Comparison of ENCODE assay signal across 9 mouse cellular contexts in the genomic region with DNA sequence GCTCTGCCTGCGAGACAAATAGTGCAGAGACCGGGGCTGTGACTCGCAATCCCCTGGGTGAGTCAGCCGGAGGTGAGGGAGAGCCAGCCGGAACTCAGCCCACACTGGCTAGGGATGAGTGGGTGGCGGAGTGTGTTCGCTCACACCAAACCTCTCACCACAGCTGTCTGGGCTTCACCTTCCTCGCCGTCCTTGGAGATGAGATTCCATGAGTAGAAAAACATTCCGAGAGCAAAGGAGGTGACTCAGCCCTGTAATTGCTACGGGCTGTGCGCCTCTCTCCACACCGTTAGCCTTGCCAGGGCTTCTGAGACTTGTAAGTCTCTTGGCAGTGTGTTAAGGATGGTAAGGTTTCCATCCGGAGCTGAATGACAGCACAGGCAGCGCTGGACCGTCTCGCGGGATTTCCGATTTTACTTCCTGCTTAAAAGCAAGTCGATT.
DNase-seq lines count a peak whose midpoint lies in the region; ATAC-seq lines count a peak whose summit lies in the region.
"Had no signal": no experiment of that assay in that cellular context is flagged by ENCODE, and none has a peak within 500 bp of the region (broad histone marks: within the 10 kb centered on the region; RNA-seq: fewer than 3 reads in every experiment).

No protein-coding gene starts in this region.

- ATAC-seq in midbrain, embryonic 14.5 days (ENCODE audit: low FRiP score, low TSS enrichment) = no peak
- ATAC-seq in embryonic facial prominence, embryonic 14.5 days (ENCODE audit: low read depth) = peak; percentile 57
- ATAC-seq in heart, embryonic 16.5 days (replicated peaks; ENCODE audit: extremely low read depth, insufficient read depth, low FRiP score) = no peak
- ATAC-seq in CD4-positive, CD25-positive, alpha-beta regulatory T cell, adult 4 months = no peak
- no peak for ATAC-seq in hindbrain, embryonic 11.5 days (ENCODE audit: low FRiP score)

- no peak overlapping the region for H3K9ac ChIP-seq in midbrain, embryonic 14.5 days (replicated peaks; ENCODE audit: low read length)
- no peak overlapping the region for H3K9ac ChIP-seq in embryonic facial prominence, embryonic 14.5 days (ENCODE audit: low read depth, low read length)
- no peak overlapping the region for H3K9ac ChIP-seq in heart, embryonic 16.5 days (ENCODE audit: low read length)
- no peak overlapping the region for H3K9ac ChIP-seq in hindbrain, embryonic 11.5 days (ENCODE audit: low read depth, low read length)
- H3K9ac ChIP-seq: hindbrain, embryonic 13.5 days had no signal

- DNase-seq in midbrain, embryonic 14.5 days = peak; percentile 11
- no peak for DNase-seq in midbrain, embryonic 10.5 days (ENCODE audit: low spot score)
- peak; percentile 57 for DNase-seq in embryonic facial prominence, embryonic 14.5 days (ENCODE audit: low spot score)
- DNase-seq in telencephalon, adult 2 months (ENCODE audit: low read depth, low spot score) = peak; percentile 56
- no peak for DNase-seq in thymus, postnatal 4 days
- no peak for DNase-seq in hindbrain, embryonic 11.5 days (ENCODE audit: low spot score)

- no peak overlapping the region for H3K4me3 ChIP-seq in midbrain, embryonic 14.5 days (replicated peaks; ENCODE audit: low read depth, low read length)
- H3K4me3 ChIP-seq in midbrain, embryonic 10.5 days = no peak overlapping the region
- H3K4me3 ChIP-seq in embryonic facial prominence, embryonic 14.5 days (ENCODE audit: low read depth, low read length) = no peak overlapping the region
- peak overlapping the region; percentile 29 for H3K4me3 ChIP-seq in heart, embryonic 16.5 days (ENCODE audit: low read length)
- H3K4me3 ChIP-seq in hindbrain, embryonic 11.5 days (ENCODE audit: low read depth, low read length) = no peak overlapping the region
- H3K4me3 ChIP-seq: hindbrain, embryonic 13.5 days had no signal

- H3K27me3 ChIP-seq in midbrain, embryonic 14.5 days (ENCODE audit: control insufficient read depth, insufficient read depth, low read length) = no peaks in the 10 kb centered on the region
- no peaks in the 10 kb centered on the region for H3K27me3 ChIP-seq in midbrain, embryonic 10.5 days (ENCODE audit: low read depth, poor library complexity, severe bottlenecking)
- no peaks in the 10 kb centered on the region for H3K27me3 ChIP-seq in embryonic facial prominence, embryonic 14.5 days (replicated peaks; ENCODE audit: control insufficient read depth, insufficient read depth, low read length)
- no peaks in the 10 kb centered on the region for H3K27me3 ChIP-seq in heart, embryonic 16.5 days (ENCODE audit: control insufficient read depth, insufficient read depth, low read length)
- no peaks in the 10 kb centered on the region for H3K27me3 ChIP-seq in hindbrain, embryonic 11.5 days (ENCODE audit: control insufficient read depth, insufficient read depth, low read length)
- H3K27me3 ChIP-seq: hindbrain, embryonic 13.5 days had no signal

- H3K4me2 ChIP-seq in midbrain, embryonic 14.5 days (ENCODE audit: low read length) = no peak overlapping the region
- H3K4me2 ChIP-seq in embryonic facial prominence, embryonic 14.5 days (ENCODE audit: low read depth, low read length) = peak overlapping the region; percentile 31
- peak overlapping the region; percentile 52 for H3K4me2 ChIP-seq in heart, embryonic 16.5 days (ENCODE audit: low read depth, low read length)
- H3K4me2 ChIP-seq in hindbrain, embryonic 11.5 days (replicated peaks; ENCODE audit: low read depth, low read length) = no peak overlapping the region
- H3K4me2 ChIP-seq: hindbrain, embryonic 13.5 days had no signal

- no peaks in the 10 kb centered on the region for H3K4me1 ChIP-seq in midbrain, embryonic 14.5 days (ENCODE audit: control insufficient read depth, insufficient read depth, low read length)
- no peaks in the 10 kb centered on the region for H3K4me1 ChIP-seq in midbrain, embryonic 10.5 days
- 0 out of 2 replicates have a peak, but pooled peaks cover 5% of the 10 kb centered on the region for H3K4me1 ChIP-seq in embryonic facial prominence, embryonic 14.5 days (ENCODE audit: control insufficient read depth, insufficient read depth, low read length)
- no peaks in the 10 kb centered on the region for H3K4me1 ChIP-seq in heart, embryonic 16.5 days (ENCODE audit: control insufficient read depth, insufficient read depth, low read length)
- no peaks in the 10 kb centered on the region for H3K4me1 ChIP-seq in hindbrain, embryonic 11.5 days (replicated peaks; ENCODE audit: control insufficient read depth, insufficient read depth, low read length)
- H3K4me1 ChIP-seq: hindbrain, embryonic 13.5 days had no signal

- no peak overlapping the region for H3K27ac ChIP-seq in midbrain, embryonic 14.5 days (replicated peaks; ENCODE audit: low read depth, low read length)
- no peak overlapping the region for H3K27ac ChIP-seq in midbrain, embryonic 10.5 days (replicated peaks)
- no peak overlapping the region for H3K27ac ChIP-seq in embryonic facial prominence, embryonic 14.5 days (replicated peaks; ENCODE audit: low read depth, low read length)
- no peak overlapping the region for H3K27ac ChIP-seq in heart, embryonic 16.5 days (ENCODE audit: low read length)
- H3K27ac ChIP-seq in hindbrain, embryonic 11.5 days (ENCODE audit: low read depth, low read length) = no peak overlapping the region
- H3K27ac ChIP-seq: hindbrain, embryonic 13.5 days had no signal

- H3K9me3 ChIP-seq in midbrain, embryonic 14.5 days (ENCODE audit: control insufficient read depth, low read length) = no peaks in the 10 kb centered on the region
- H3K9me3 ChIP-seq in midbrain, embryonic 10.5 days (replicated peaks) = no peaks in the 10 kb centered on the region
- no peaks in the 10 kb centered on the region for H3K9me3 ChIP-seq in embryonic facial prominence, embryonic 14.5 days (ENCODE audit: control insufficient read depth, low read length)
- no peaks in the 10 kb centered on the region for H3K9me3 ChIP-seq in heart, embryonic 16.5 days (replicated peaks; ENCODE audit: control insufficient read depth, low read length)
- no peaks in the 10 kb centered on the region for H3K9me3 ChIP-seq in hindbrain, embryonic 11.5 days (ENCODE audit: control insufficient read depth, low read length)
- H3K9me3 ChIP-seq: hindbrain, embryonic 13.5 days had no signal

- 86% methylated on average over 20 of the region's 20 CpGs for WGBS in midbrain, embryonic 14.5 days
- 90% methylated on average over 20 of the region's 20 CpGs for WGBS in midbrain, embryonic 10.5 days
- 53% methylated on average over 20 of the region's 20 CpGs for WGBS in embryonic facial prominence, embryonic 14.5 days
- WGBS in heart, embryonic 16.5 days = 63% methylated on average over 20 of the region's 20 CpGs
- 77% methylated on average over 20 of the region's 20 CpGs for WGBS in hindbrain, embryonic 11.5 days

- no peaks in the 10 kb centered on the region for H3K36me3 ChIP-seq in midbrain, embryonic 14.5 days (ENCODE audit: control insufficient read depth, insufficient read depth, low read length)
- H3K36me3 ChIP-seq in midbrain, embryonic 10.5 days = no peaks in the 10 kb centered on the region
- H3K36me3 ChIP-seq in embryonic facial prominence, embryonic 14.5 days (ENCODE audit: control insufficient read depth, insufficient read depth, low read length) = no peaks in the 10 kb centered on the region
- H3K36me3 ChIP-seq in heart, embryonic 16.5 days (ENCODE audit: control insufficient read depth, insufficient read depth) = no peaks in the 10 kb centered on the region
- no peaks in the 10 kb centered on the region for H3K36me3 ChIP-seq in hindbrain, embryonic 11.5 days (ENCODE audit: control insufficient read depth, insufficient read depth, low read length)
- H3K36me3 ChIP-seq: hindbrain, embryonic 13.5 days had no signal

Comparison
In these comparisons a context has a peak if more than half of its experiments do, and no peak if none do; other contexts are left out.
1. DNase-seq: peak in midbrain, embryonic 14.5 days (single experiment), embryonic facial prominence, embryonic 14.5 days (single experiment) and telencephalon, adult 2 months (single experiment); none in midbrain, embryonic 10.5 days (single experiment), thymus, postnatal 4 days (single experiment) and hindbrain, embryonic 11.5 days (single experiment).
2. H3K4me2 ChIP-seq: peak in embryonic facial prominence, embryonic 14.5 days (single experiment) and heart, embryonic 16.5 days (single experiment); none in midbrain, embryonic 14.5 days (single experiment) and hindbrain, embryonic 11.5 days (single experiment).